Mouse (Mus musculus): ENCODE measurements around the gene Samsn1.
"Not testable (repeated sequence)": the region's sequence is repeated elsewhere in the genome, so short reads cannot be mapped to it uniquely, and the experiment has no call there.

Gene Samsn1

GRCm38 (mm10) chr16:75872241-75872640 lies 149.8 kb downstream of the Samsn1 start:
- no peak for DNase-seq

- no peak for DNase-seq
These were observed 154.7 kb downstream of the Samsn1 start for GRCm38 (mm10) chr16:75867400-75867799.

- no peak for DNase-seq
These were observed 156.6 kb downstream of the Samsn1 start for GRCm38 (mm10) chr16:75865505-75865904.

- DNase-seq: no peak
These were observed 157.4 kb downstream of the Samsn1 start for GRCm38 (mm10) chr16:75864673-75865072.

GRCm38 (mm10) chr16:75856343-75856742 lies 165.7 kb downstream of the Samsn1 start:
- DNase-seq: no peak

GRCm38 (mm10) chr16:75855402-75855801 lies 166.7 kb downstream of the Samsn1 start:
- DNase-seq: no peak

- no peak for DNase-seq
These were observed 168.4 kb downstream of the Samsn1 start for GRCm38 (mm10) chr16:75853556-75854271.

- no peak for DNase-seq
These were observed 169.6 kb downstream of the Samsn1 start for GRCm38 (mm10) chr16:75852485-75852884.

GRCm38 (mm10) chr16:75849039-75849438 lies 173.0 kb downstream of the Samsn1 start:
- DNase-seq: no peak

GRCm38 (mm10) chr16:75843653-75844062 lies 178.4 kb downstream of the Samsn1 start:
- no peak for DNase-seq

GRCm38 (mm10) chr16:75843031-75843430 lies 179.1 kb downstream of the Samsn1 start:
- no peak for DNase-seq

GRCm38 (mm10) chr16:75842569-75842968 lies 179.5 kb downstream of the Samsn1 start:
- DNase-seq: no peak

- peak; percentile 29 for DNase-seq
These were observed 184.2 kb downstream of the Samsn1 start for GRCm38 (mm10) chr16:75837728-75838451.

GRCm38 (mm10) chr16:75831390-75831789 lies 190.7 kb downstream of the Samsn1 start:
- no peak for DNase-seq

GRCm38 (mm10) chr16:75826949-75827348 lies 195.1 kb downstream of the Samsn1 start:
- not testable (repeated sequence) for DNase-seq

GRCm38 (mm10) chr16:75826498-75826897 lies 195.6 kb downstream of the Samsn1 start:
- peak; percentile 58 for DNase-seq

GRCm38 (mm10) chr16:75823226-75823625 lies 198.9 kb downstream of the Samsn1 start:
- DNase-seq: no peak

GRCm38 (mm10) chr16:75820963-75821362 lies 201.1 kb downstream of the Samsn1 start:
- DNase-seq: no peak

All from liver (tissue).